Mouse (Mus musculus) midbrain, embryonic 12.5 days (tissue): ENCODE measurements around the gene Grm1. TPM values are rescaled to one million over a fixed set of nuclear protein-coding genes. Genes with fewer than 3 reads are reported as not detected.

ENCODE experiments used
- ATAC-seq: fragments of 200-750 bp; cut with Nextera tagmentation; 2 replicates; pipeline ENCODE4 v1.8.0; 2017; ENCODE audit warnings: low read depth, moderate TSS enrichment, moderate library complexity; ENCODE audit not compliant: low FRiP score
- H3K27ac ChIP-seq: fragments of 300-500 bp; sonication (generic); replicated peaks from 2 replicates; pipeline ENCODE4 v1.5.1; 2016; ENCODE audit warnings: mild to moderate bottlenecking
- H3K27me3 ChIP-seq: fragments of 300-500 bp; sonication (generic); 2 replicates; pipeline ENCODE4 v1.6.1; 2016; ENCODE audit warnings: mild to moderate bottlenecking
- H3K36me3 ChIP-seq: fragments of 300-500 bp; sonication (generic); 2 replicates; pipeline ENCODE4 v1.6.1; 2016
- H3K4me1 ChIP-seq: fragments of 300-500 bp; sonication (generic); 2 replicates; pipeline ENCODE4 v1.6.1; 2016
- H3K4me2 ChIP-seq: fragments of 300-500 bp; sonication (generic); replicated peaks from 2 replicates; pipeline ENCODE4 v1.6.1; 2016; ENCODE audit warnings: mild to moderate bottlenecking, moderate library complexity
- H3K4me3 ChIP-seq: fragments of 300-500 bp; sonication (generic); 2 replicates; pipeline ENCODE4 v1.5.1; 2016; ENCODE audit warnings: mild to moderate bottlenecking
- H3K9ac ChIP-seq: fragments of 300-500 bp; sonication (generic); replicated peaks from 2 replicates; pipeline ENCODE4 v1.6.1; 2016; ENCODE audit warnings: mild to moderate bottlenecking, moderate library complexity
- H3K9me3 ChIP-seq: fragments of 300-500 bp; sonication (generic); 2 replicates; pipeline ENCODE4 v1.6.1; 2016; ENCODE audit warnings: mild to moderate bottlenecking
- WGBS: fragments of 180-500 bp; shearing (Covaris S2); methylation state at CpG from one replicate; pipeline ENCODE4 v1.1.7; 2016; 5-methylcytosine and 5-hydroxymethylcytosine counted together
- polyA plus RNA-seq: library from polyadenylated mRNA; unstranded; fragments of >200 nt; fragmentation: Nextera tagmentation; extraction: Ambion mirVana; gene quantifications from 2 replicates; pipeline ENCODE4 v1.2.1, GENCODE M21; 2016

Gene Grm1
- polyA plus RNA-seq, 1 experiment from 2014 or later = 0.61 TPM

DNA sequence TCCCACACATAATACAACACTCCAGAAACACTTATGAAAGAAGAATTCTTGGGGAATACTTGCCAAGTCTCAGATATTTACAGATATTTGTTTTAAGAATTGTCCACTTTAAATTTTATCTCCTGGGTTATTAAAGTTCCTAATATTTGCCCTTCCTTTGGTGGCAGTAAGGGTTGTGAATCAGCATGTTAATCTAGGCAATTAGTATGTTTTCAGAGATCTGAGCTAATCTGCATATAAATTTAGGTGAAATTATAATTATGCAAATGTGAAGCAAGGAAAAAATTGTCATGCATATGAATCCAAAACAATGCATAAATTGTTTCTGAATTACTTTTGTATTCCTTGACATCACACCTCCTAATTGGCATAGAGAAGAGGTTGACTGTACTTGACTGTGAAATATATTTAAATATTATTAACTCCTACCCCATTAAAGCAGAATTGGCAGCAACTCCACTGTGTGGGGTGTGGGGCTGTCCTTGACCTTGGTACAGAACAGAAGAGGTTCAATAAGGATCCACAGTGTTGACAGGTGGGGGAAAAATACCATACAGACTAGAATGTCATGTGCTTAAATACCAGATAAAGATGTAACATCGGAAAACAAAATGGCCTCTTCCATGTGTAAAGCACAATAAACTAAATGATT, 37.6 kb downstream of the Grm1 start:
- ATAC-seq = peak; percentile 49; the same call in 1 of the 2 replicates
- no peak overlapping the region for H3K9ac ChIP-seq
- no peaks in the 10 kb centered on the region for H3K36me3 ChIP-seq
- H3K27ac ChIP-seq = no peak overlapping the region
- 85% methylated on average over 1 of the region's 1 CpGs for WGBS
- no peak overlapping the region for H3K4me3 ChIP-seq
- H3K4me2 ChIP-seq = no peak overlapping the region
- H3K4me1 ChIP-seq = no peaks in the 10 kb centered on the region
- H3K27me3 ChIP-seq = no peaks in the 10 kb centered on the region
- H3K9me3 ChIP-seq = no peaks in the 10 kb centered on the region

GRCm38 (mm10) chr10:11039323-11039722, 42.8 kb downstream of the Grm1 start:
- Histone ChIP-seq H3K36me3 (no peaks in the 10 kb centered on the region), H3K9ac (no peak overlapping the region), H3K27ac (no peak overlapping the region), H3K27me3 (no peaks in the 10 kb centered on the region), H3K9me3 (no peaks in the 10 kb centered on the region), H3K4me3 (no peak overlapping the region), H3K4me1 (no peaks in the 10 kb centered on the region), H3K4me2 (no peak overlapping the region)
- ATAC-seq = no peak

- H3K27ac ChIP-seq = no peak overlapping the region
- ATAC-seq = no peak
- H3K4me2 ChIP-seq = no peak overlapping the region
- no peak overlapping the region for H3K9ac ChIP-seq
- H3K9me3 ChIP-seq = no peaks in the 10 kb centered on the region; the same call in 1 of the 2 replicates
- H3K4me1 ChIP-seq = no peaks in the 10 kb centered on the region
- H3K36me3 ChIP-seq = no peaks in the 10 kb centered on the region
- no peaks in the 10 kb centered on the region for H3K27me3 ChIP-seq
- 90% methylated on average over 2 of the region's 2 CpGs for WGBS
- no peak overlapping the region for H3K4me3 ChIP-seq
These were observed 49.9 kb downstream of the Grm1 start for GRCm38 (mm10) chr10:11032221-11032620.

GRCm38 (mm10) chr10:11025764-11026518, 56.2 kb downstream of the Grm1 start:
- WGBS = 20% methylated on average over 6 of the region's 6 CpGs
- Histone ChIP-seq H3K4me1 (peaks cover 11% of the 10 kb centered on the region; the same call in 1 of the 2 replicates), H3K27ac (peak overlapping the region; percentile 67), H3K4me3 (no peak overlapping the region), H3K9me3 (no peaks in the 10 kb centered on the region; the same call in 1 of the 2 replicates), H3K4me2 (no peak overlapping the region), H3K27me3 (no peaks in the 10 kb centered on the region), H3K36me3 (no peaks in the 10 kb centered on the region), H3K9ac (no peak overlapping the region)
- peak; percentile 85 for ATAC-seq

DNA sequence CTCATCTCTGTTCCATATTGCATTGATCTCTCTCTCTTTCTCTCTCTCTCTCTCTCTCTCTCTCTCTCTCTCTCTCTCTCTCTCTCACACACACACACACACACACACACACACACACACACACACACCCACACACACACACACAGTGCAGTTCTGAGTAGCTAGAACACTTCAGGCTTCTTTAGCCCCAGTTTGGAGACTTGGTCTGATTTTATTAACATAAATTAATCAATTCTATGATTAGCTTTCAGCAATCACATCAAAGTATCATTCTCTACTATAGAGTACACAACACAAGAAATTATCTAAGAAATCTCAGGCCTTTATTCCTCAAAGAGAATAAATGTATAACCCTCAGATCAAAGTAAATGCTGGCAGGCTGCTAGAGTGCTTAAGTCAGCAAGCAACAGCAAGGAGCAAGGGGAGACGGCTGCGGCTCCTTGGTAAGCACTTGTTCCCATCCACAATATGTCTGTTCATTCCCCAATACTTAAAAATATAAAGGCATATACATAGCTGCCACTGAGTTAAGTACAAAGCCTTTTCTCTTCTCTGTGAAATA, 63.1 kb downstream of the Grm1 start:
- WGBS = 69% methylated on average over 2 of the region's 2 CpGs
- Histone ChIP-seq H3K4me1 (no peaks in the 10 kb centered on the region), H3K36me3 (no peaks in the 10 kb centered on the region), H3K9ac (no peak overlapping the region), H3K4me2 (no peak overlapping the region), H3K4me3 (no peak overlapping the region), H3K27me3 (no peaks in the 10 kb centered on the region), H3K27ac (no peak overlapping the region), H3K9me3 (no peaks in the 10 kb centered on the region)
- ATAC-seq = no peak

DNA sequence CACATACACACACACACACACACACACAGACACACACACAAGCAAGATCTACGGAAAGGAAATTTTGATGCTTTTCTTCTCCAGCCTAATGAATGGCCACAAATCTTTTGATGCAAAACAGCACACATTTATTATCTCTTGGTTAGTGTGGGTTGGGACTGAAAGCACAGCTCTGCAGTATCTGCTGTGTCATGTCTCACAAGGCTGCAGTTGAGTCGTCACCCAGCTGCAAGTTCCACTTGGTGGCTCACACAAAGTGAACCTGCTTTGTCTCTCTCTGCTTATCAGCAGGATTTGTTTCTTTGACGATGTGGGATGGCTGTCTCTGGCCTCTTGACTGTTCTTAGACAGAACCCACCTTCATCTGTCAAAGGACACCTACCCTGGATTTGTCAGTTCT, 68.5 kb downstream of the Grm1 start:
- H3K9ac ChIP-seq = no peak overlapping the region

DNA sequence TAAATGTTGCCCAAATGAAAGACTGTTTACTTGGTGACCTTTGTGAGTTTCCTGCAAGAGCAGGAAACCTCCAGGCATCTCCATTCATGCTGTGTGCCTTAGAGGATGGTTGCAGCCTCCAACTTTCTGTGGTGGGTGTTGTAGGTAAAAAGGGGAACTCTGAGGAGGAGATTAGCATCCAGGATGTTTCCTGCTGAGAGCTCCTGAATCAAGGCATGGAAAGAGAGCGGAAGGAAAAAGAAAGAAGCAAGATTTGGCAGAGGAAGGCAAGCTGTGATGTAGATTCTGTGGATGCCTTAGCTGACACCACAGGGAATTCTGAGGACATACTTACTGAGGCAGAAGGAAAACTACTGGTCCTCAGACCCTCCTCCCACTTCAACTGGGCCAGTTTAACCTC, 85.4 kb downstream of the Grm1 start:
- ATAC-seq = no peak

More for the DNA sequence above, 68.5 kb downstream of the Grm1 start:
- no peak for ATAC-seq
- WGBS = 60% methylated on average over 3 of the region's 3 CpGs
- Histone ChIP-seq H3K27me3 (no peaks in the 10 kb centered on the region), H3K4me1 (no peaks in the 10 kb centered on the region), H3K36me3 (no peaks in the 10 kb centered on the region), H3K9me3 (no peaks in the 10 kb centered on the region), H3K4me3 (no peak overlapping the region), H3K27ac (no peak overlapping the region), H3K4me2 (no peak overlapping the region)

GRCm38 (mm10) chr10:10991708-10992107, 90.4 kb downstream of the Grm1 start:
- ATAC-seq = no peak
- no peaks in the 10 kb centered on the region for H3K36me3 ChIP-seq
- H3K4me3 ChIP-seq = no peak overlapping the region
- no peaks in the 10 kb centered on the region for H3K4me1 ChIP-seq
- no peak overlapping the region for H3K9ac ChIP-seq
- H3K27ac ChIP-seq = no peak overlapping the region
- H3K9me3 ChIP-seq = no peaks in the 10 kb centered on the region
- H3K27me3 ChIP-seq = no peaks in the 10 kb centered on the region
- 64% methylated on average over 3 of the region's 3 CpGs for WGBS
- H3K4me2 ChIP-seq = no peak overlapping the region

More for the DNA sequence above, 85.4 kb downstream of the Grm1 start:
- Histone ChIP-seq H3K4me3 (no peak overlapping the region), H3K27ac (no peak overlapping the region), H3K36me3 (no peaks in the 10 kb centered on the region), H3K9me3 (no peaks in the 10 kb centered on the region), H3K4me1 (no peaks in the 10 kb centered on the region), H3K9ac (no peak overlapping the region), H3K27me3 (no peaks in the 10 kb centered on the region), H3K4me2 (no peak overlapping the region)
- WGBS = 14% methylated on average over 1 of the region's 1 CpGs

DNA sequence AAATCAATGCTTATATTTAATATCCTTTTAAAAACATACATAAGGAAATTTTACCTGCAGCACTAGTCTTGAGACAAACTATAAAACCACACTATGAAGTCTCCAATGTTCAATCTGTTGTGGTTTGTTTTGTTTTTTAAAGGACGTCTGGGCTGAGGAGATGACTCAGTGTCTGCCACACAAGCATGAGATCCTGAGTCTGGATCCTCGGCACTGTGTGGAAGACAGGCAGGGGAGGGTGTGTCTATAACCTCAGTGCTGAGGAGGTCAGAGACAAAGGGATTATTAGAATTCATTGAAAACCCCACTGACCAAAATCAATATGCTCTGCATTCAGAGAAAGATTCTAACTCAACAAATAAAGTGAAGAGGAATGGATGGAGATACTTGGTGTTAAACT, 110.8 kb downstream of the Grm1 start:
- H3K27me3 ChIP-seq = no peaks in the 10 kb centered on the region
- H3K27ac ChIP-seq = no peak overlapping the region
- no peaks in the 10 kb centered on the region for H3K4me1 ChIP-seq
- no peaks in the 10 kb centered on the region for H3K9me3 ChIP-seq
- 56% methylated on average over 2 of the region's 2 CpGs for WGBS
- H3K36me3 ChIP-seq = no peaks in the 10 kb centered on the region
- no peak overlapping the region for H3K9ac ChIP-seq
- no peak overlapping the region for H3K4me3 ChIP-seq
- ATAC-seq = no peak
- no peak overlapping the region for H3K4me2 ChIP-seq

DNA sequence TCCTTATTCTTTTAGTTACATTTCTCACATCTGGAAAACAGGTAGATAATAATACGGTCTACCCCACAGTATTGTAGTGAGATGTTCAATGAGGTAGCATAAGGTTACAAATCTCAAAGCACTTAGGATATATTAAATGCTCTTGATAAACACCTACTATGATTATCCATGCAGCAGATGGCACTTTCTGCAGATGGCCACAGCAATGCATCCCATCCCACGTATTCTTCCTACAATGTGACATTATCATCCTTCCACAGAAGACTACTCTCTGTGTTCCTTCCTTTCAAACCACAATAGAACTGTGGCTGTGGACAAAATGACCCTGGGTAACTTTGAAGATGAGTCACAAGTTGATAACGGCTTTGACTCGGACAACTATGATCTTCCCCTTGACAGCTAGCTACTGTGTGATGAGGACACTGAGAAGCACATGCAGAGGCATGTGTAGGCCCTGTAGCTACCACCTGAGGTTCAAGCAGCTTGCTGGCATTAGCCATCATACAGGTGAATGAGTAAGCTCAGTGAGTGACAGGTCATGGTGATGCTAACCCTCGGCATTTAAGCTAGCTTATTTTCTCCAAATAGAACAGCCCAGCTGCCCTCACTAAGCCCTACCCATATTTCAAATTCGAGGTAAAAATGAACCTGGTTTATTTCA, 117.5 kb downstream of the Grm1 start:
- H3K9me3 ChIP-seq = peaks cover 9% of the 10 kb centered on the region
- ATAC-seq = no peak
- no peaks in the 10 kb centered on the region for H3K27me3 ChIP-seq
- no peak overlapping the region for H3K9ac ChIP-seq
- no peaks in the 10 kb centered on the region for H3K36me3 ChIP-seq
- H3K4me3 ChIP-seq = no peak overlapping the region
- no peaks in the 10 kb centered on the region for H3K4me1 ChIP-seq
- 84% methylated on average over 6 of the region's 6 CpGs for WGBS
- no peak overlapping the region for H3K27ac ChIP-seq
- H3K4me2 ChIP-seq = no peak overlapping the region

DNA sequence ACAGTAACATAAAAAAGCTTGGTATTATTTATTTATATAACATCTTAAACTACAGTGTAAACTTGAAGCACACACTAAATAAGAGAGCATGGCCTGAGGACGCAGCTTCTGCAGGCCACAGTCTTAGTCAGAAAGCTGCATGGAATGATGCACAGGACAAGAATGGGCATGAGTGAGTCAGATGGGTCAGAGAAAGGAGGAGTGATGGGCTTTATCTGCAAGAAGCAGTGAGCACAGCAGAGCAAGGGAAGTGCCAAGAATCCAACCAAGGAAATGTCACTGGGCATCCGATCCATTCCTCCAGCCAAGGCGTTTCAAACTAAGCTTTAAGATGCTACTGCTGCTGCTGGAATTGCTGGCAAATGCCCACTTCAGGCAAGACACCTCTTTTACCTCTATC, 131.6 kb downstream of the Grm1 start:
- Histone ChIP-seq H3K36me3 (no peaks in the 10 kb centered on the region), H3K9ac (no peak overlapping the region), H3K27ac (no peak overlapping the region), H3K9me3 (no peaks in the 10 kb centered on the region), H3K4me2 (no peak overlapping the region), H3K27me3 (no peaks in the 10 kb centered on the region), H3K4me3 (no peak overlapping the region), H3K4me1 (no peaks in the 10 kb centered on the region)
- ATAC-seq = no peak
- 74% methylated on average over 3 of the region's 3 CpGs for WGBS

DNA sequence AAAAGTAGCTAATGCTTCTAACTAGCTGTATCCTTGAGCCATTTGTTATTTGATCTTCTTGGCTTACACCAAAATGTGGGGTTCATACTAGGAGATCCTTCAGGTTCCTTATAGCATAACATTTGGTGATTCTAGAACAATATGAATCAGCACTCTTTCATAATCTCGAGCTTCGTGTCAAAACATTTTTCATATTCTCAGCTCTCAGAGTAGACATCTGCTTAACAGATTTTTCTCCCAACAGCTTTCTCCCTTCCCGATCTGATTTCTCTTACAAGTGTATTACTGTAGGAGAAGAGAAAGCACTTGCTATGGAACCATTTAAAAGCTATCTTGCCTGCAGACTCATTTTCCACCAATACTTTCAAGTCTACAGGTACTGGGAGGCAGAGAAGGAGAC, 133.0 kb downstream of the Grm1 start:
- no peaks in the 10 kb centered on the region for H3K9me3 ChIP-seq
- ATAC-seq = no peak

More for the DNA sequence above, 133.0 kb downstream of the Grm1 start:
- no peaks in the 10 kb centered on the region for H3K36me3 ChIP-seq
- H3K27ac ChIP-seq = no peak overlapping the region
- no peaks in the 10 kb centered on the region for H3K27me3 ChIP-seq
- 86% methylated on average over 3 of the region's 3 CpGs for WGBS
- H3K9ac ChIP-seq = no peak overlapping the region
- no peak overlapping the region for H3K4me3 ChIP-seq
- no peaks in the 10 kb centered on the region for H3K4me1 ChIP-seq
- H3K4me2 ChIP-seq = no peak overlapping the region
